Mouse (Mus musculus) thymus, adult 2 months (tissue): ENCODE measurements around the gene Itgb6.

Experiments used
- CTCF ChIP-seq: fragments of 200-500 bp; IDR thresholded peaks from 2 replicates; pipeline ENCODE4 v1.5.1; 2012; ENCODE audit warnings: mild to moderate bottlenecking, control low read depth, low read length, moderate library complexity, borderline replicate concordance; ENCODE audit not compliant: control insufficient read depth, poor library complexity, insufficient read depth; ENCODE audit errors: extremely low read depth
- POLR2A ChIP-seq: fragments of 200-500 bp; IDR thresholded peaks from 2 replicates; pipeline ENCODE4 v1.6.1; 2012; ENCODE audit warnings: mild to moderate bottlenecking, low read length, control low read depth, moderate library complexity; ENCODE audit not compliant: control insufficient read depth, poor library complexity, insufficient read depth; ENCODE audit errors: extremely low read depth

DNA sequence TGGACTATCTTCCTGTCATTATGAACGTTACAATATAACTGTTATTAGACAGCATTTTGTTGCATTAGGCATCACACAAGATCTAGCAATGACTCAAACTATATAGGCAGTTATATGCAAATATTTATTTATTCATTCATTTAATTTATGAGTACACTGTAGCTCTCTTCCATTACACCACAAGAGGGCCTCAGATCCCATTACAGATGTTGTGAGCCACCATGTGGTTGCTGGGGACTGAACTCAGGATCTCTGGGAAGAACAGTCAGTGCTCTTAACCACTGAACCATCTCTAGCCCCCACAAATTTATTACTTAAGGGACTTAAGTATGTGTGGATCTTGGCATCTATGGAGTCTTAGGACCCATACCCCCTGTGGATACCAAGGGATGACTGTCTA, 26.1 kb upstream of the Itgb6 start:
- TF ChIP-seq CTCF: no peak
- TF ChIP-seq POLR2A: no peak
